Mouse (Mus musculus): Measurements from ENCODE around the gene Gm18596. TPM values are rescaled to one million over a fixed set of nuclear protein-coding genes. Genes with fewer than 3 reads are reported as not detected.
"Not testable (repeated sequence)": the region's sequence is repeated elsewhere in the genome, so short reads cannot be mapped to it uniquely, and the experiment has no call there.

Gene Gm18596
- polyA plus RNA-seq (2016; fragmentation: Nextera tagmentation; extraction: Ambion mirVana) = not detected in 2 replicates

- H3K27me3 ChIP-seq (ENCODE audit: insufficient read depth, poor library complexity, severe bottlenecking); H3K36me3 ChIP-seq; H3K4me3 ChIP-seq; H3K9me3 ChIP-seq; DNase-seq (ENCODE audit: low spot score): not testable (repeated sequence)
- peak within 1 kb of the TSS; percentile 9 for H3K27ac ChIP-seq
- 47% methylated on average over 5 of the region's 5 CpGs for WGBS
- peaks cover 41% of the 10 kb centered on the region for H3K4me1 ChIP-seq (replicated peaks)
Measured at GRCm38 (mm10) chr10:77741924-77742688, at the start of gene Gm18596. Gene Gm18596, minus strand, starts transcription at chr10:77742638.

GRCm38 (mm10) chr10:77788621-77789020 lies 46.2 kb upstream of the Gm18596 start:
- no peak for DNase-seq (ENCODE audit: low spot score)
- no peak overlapping the region for H3K27ac ChIP-seq
- H3K36me3 ChIP-seq = no peaks in the 10 kb centered on the region
- H3K4me1 ChIP-seq (replicated peaks) = 0 out of 2 replicates have a peak, but pooled peaks cover 5% of the 10 kb centered on the region
- no peaks in the 10 kb centered on the region for H3K27me3 ChIP-seq (ENCODE audit: insufficient read depth, poor library complexity, severe bottlenecking)
- H3K4me3 ChIP-seq = no peak overlapping the region
- H3K9me3 ChIP-seq = no peaks in the 10 kb centered on the region
- 78% methylated on average over 2 of the region's 2 CpGs for WGBS

- not testable (repeated sequence) for H3K27me3 ChIP-seq (ENCODE audit: insufficient read depth, poor library complexity, severe bottlenecking); H3K9me3 ChIP-seq; H3K4me1 ChIP-seq (replicated peaks); H3K27ac ChIP-seq; H3K36me3 ChIP-seq; DNase-seq (ENCODE audit: low spot score); H3K4me3 ChIP-seq
- 56% methylated on average over 1 of the region's 1 CpGs for WGBS
Measured at GRCm38 (mm10) chr10:77787876-77788275, 45.4 kb upstream of the Gm18596 start, which contains the start of gene Gm7137. Gene Gm7137, minus strand, starts transcription at chr10:77788200.

GRCm38 (mm10) chr10:77783396-77783795 lies 41.0 kb upstream of the Gm18596 start:
- not testable (repeated sequence) for H3K27me3 ChIP-seq (ENCODE audit: insufficient read depth, poor library complexity, severe bottlenecking)

GRCm38 (mm10) chr10:77782442-77782841 lies 40.0 kb upstream of the Gm18596 start, which contains the start of gene Gm3250:
Gene Gm3250, minus strand, starts transcription at chr10:77782542.
- H3K27ac ChIP-seq; H3K4me1 ChIP-seq (replicated peaks); DNase-seq (ENCODE audit: low spot score); H3K9me3 ChIP-seq; H3K4me3 ChIP-seq; H3K27me3 ChIP-seq (ENCODE audit: insufficient read depth, poor library complexity, severe bottlenecking); H3K36me3 ChIP-seq: not testable (repeated sequence)
- 65% methylated on average over 1 of the region's 1 CpGs for WGBS

More at GRCm38 (mm10) chr10:77783396-77783795, 41.0 kb upstream of the Gm18596 start:
- H3K36me3 ChIP-seq; H3K27ac ChIP-seq; H3K4me3 ChIP-seq; DNase-seq (ENCODE audit: low spot score); H3K9me3 ChIP-seq; H3K4me1 ChIP-seq (replicated peaks): not testable (repeated sequence)
- WGBS = 95% methylated on average over 3 of the region's 3 CpGs

- not testable (repeated sequence) for H3K27ac ChIP-seq; H3K27me3 ChIP-seq (ENCODE audit: insufficient read depth, poor library complexity, severe bottlenecking); DNase-seq (ENCODE audit: low spot score); H3K4me3 ChIP-seq; H3K4me1 ChIP-seq (replicated peaks); H3K9me3 ChIP-seq; H3K36me3 ChIP-seq
- WGBS = 87% methylated on average over 1 of the region's 1 CpGs
Measured at GRCm38 (mm10) chr10:77776844-77777243, 34.4 kb upstream of the Gm18596 start, which contains the start of gene Gm7138. Gene Gm7138, minus strand, starts transcription at chr10:77776944.

- H3K27me3 ChIP-seq (ENCODE audit: insufficient read depth, poor library complexity, severe bottlenecking); H3K36me3 ChIP-seq; H3K9me3 ChIP-seq; H3K27ac ChIP-seq; H3K4me1 ChIP-seq (replicated peaks); H3K4me3 ChIP-seq; DNase-seq (ENCODE audit: low spot score): not testable (repeated sequence)
- WGBS = 97% methylated on average over 3 of the region's 3 CpGs
Measured at GRCm38 (mm10) chr10:77772142-77772541, 29.7 kb upstream of the Gm18596 start.

GRCm38 (mm10) chr10:77771225-77771624 lies 28.8 kb upstream of the Gm18596 start, which contains the start of gene Gm3238:
Gene Gm3238, minus strand, starts transcription at chr10:77771325.
- H3K27me3 ChIP-seq (ENCODE audit: insufficient read depth, poor library complexity, severe bottlenecking); H3K9me3 ChIP-seq; H3K4me1 ChIP-seq (replicated peaks); H3K36me3 ChIP-seq; DNase-seq (ENCODE audit: low spot score); H3K4me3 ChIP-seq; H3K27ac ChIP-seq: not testable (repeated sequence)
- 71% methylated on average over 1 of the region's 1 CpGs for WGBS

- DNase-seq (ENCODE audit: low spot score) = no peak
- H3K27me3 ChIP-seq (ENCODE audit: insufficient read depth, poor library complexity, severe bottlenecking) = no peaks in the 10 kb centered on the region
- 84% methylated on average over 1 of the region's 1 CpGs for WGBS
- no peaks in the 10 kb centered on the region for H3K9me3 ChIP-seq
- H3K36me3 ChIP-seq = no peaks in the 10 kb centered on the region
- H3K27ac ChIP-seq = no peak overlapping the region
- H3K4me3 ChIP-seq = no peak overlapping the region
- no peaks in the 10 kb centered on the region; the same call in 1 of the 2 replicates for H3K4me1 ChIP-seq (replicated peaks)
Measured at GRCm38 (mm10) chr10:77769727-77770126, 27.3 kb upstream of the Gm18596 start.

- H3K4me3 ChIP-seq; DNase-seq (ENCODE audit: low spot score); H3K4me1 ChIP-seq (replicated peaks); H3K27ac ChIP-seq; H3K9me3 ChIP-seq; H3K27me3 ChIP-seq (ENCODE audit: insufficient read depth, poor library complexity, severe bottlenecking); H3K36me3 ChIP-seq: not testable (repeated sequence)
- 67% methylated on average over 1 of the region's 1 CpGs for WGBS
Measured at GRCm38 (mm10) chr10:77759582-77759981, 17.1 kb upstream of the Gm18596 start, which contains the start of gene Gm3233. Gene Gm3233, minus strand, starts transcription at chr10:77759682.

GRCm38 (mm10) chr10:77753448-77753847 lies 11.0 kb upstream of the Gm18596 start:
- Histone ChIP-seq H3K4me3 (no peak overlapping the region), H3K9me3 (0 out of 2 replicates have a peak, but pooled peaks cover 2% of the 10 kb centered on the region), H3K27me3 (ENCODE audit: insufficient read depth, poor library complexity, severe bottlenecking) (no peaks in the 10 kb centered on the region), H3K4me1 (replicated peaks) (peaks cover 9% of the 10 kb centered on the region; the same call in 1 of the 2 replicates), H3K27ac (no peak overlapping the region), H3K36me3 (no peaks in the 10 kb centered on the region)
- DNase-seq (ENCODE audit: low spot score) = no peak

GRCm38 (mm10) chr10:77752312-77752711 lies 9.9 kb upstream of the Gm18596 start:
- not testable (repeated sequence) for DNase-seq (ENCODE audit: low spot score); H3K27me3 ChIP-seq (ENCODE audit: insufficient read depth, poor library complexity, severe bottlenecking); H3K27ac ChIP-seq

GRCm38 (mm10) chr10:77751254-77751653 lies 8.8 kb upstream of the Gm18596 start, which contains the start of gene Gm9736:
Gene Gm9736, minus strand, starts transcription at chr10:77751354.
- H3K27me3 ChIP-seq (ENCODE audit: insufficient read depth, poor library complexity, severe bottlenecking); H3K36me3 ChIP-seq; H3K9me3 ChIP-seq; H3K27ac ChIP-seq; DNase-seq (ENCODE audit: low spot score); H3K4me3 ChIP-seq; H3K4me1 ChIP-seq (replicated peaks): not testable (repeated sequence)
- WGBS = 53% methylated on average over 1 of the region's 1 CpGs

More at GRCm38 (mm10) chr10:77752312-77752711, 9.9 kb upstream of the Gm18596 start:
- H3K4me3 ChIP-seq; H3K9me3 ChIP-seq; H3K36me3 ChIP-seq; H3K4me1 ChIP-seq (replicated peaks): not testable (repeated sequence)
- WGBS = 68% methylated on average over 3 of the region's 3 CpGs

Data from hindbrain, embryonic 10.5 days (tissue).